Mouse (Mus musculus) liver, embryonic 11.5 days (tissue): ENCODE measurements around the gene Slc20a1. TPM values are rescaled to one million over a fixed set of nuclear protein-coding genes. Genes with fewer than 3 reads are reported as not detected.

Experiments
- ATAC-seq: fragments of 200-750 bp; cut with Nextera tagmentation; replicated peaks from 2 replicates; pipeline ENCODE4 v1.8.0; 2017; ENCODE audit warnings: moderate number of reproducible peaks, mild to moderate bottlenecking, moderate TSS enrichment, moderate library complexity; ENCODE audit not compliant: low FRiP score
- DNase-seq: peaks from one replicate; pipeline ENCODE4 v3.0.0-alpha.2; 2017; ENCODE audit warnings: low spot score
- H3K27ac ChIP-seq: fragments of 300-500 bp; sonication (generic); 2 replicates; pipeline ENCODE4 v1.5.1; 2014; ENCODE audit warnings: mild to moderate bottlenecking, low read depth, low read length, control low read depth
- H3K27me3 ChIP-seq: fragments of 300-500 bp; sonication (generic); replicated peaks from 2 replicates; pipeline ENCODE4 v1.6.1; 2014; ENCODE audit warnings: low read length, mixed read lengths; ENCODE audit not compliant: control insufficient read depth, insufficient read depth
- H3K36me3 ChIP-seq: fragments of 300-500 bp; sonication (generic); 2 replicates; pipeline ENCODE4 v1.6.1; 2014; ENCODE audit warnings: mild to moderate bottlenecking, low read length, moderate library complexity, mixed read lengths; ENCODE audit not compliant: control insufficient read depth, insufficient read depth
- H3K4me1 ChIP-seq: fragments of 300-500 bp; sonication (generic); replicated peaks from 2 replicates; pipeline ENCODE4 v1.6.1; 2014; ENCODE audit warnings: low read length, mixed read lengths; ENCODE audit not compliant: control insufficient read depth, insufficient read depth
- H3K4me2 ChIP-seq: fragments of 300-500 bp; sonication (generic); 2 replicates; pipeline ENCODE4 v1.6.1; 2014; ENCODE audit warnings: mild to moderate bottlenecking, control low read depth, moderate library complexity
- H3K4me3 ChIP-seq: fragments of 300-500 bp; sonication (generic); 2 replicates; pipeline ENCODE4 v1.5.1; 2014; ENCODE audit warnings: low read depth, low read length, control low read depth
- H3K9ac ChIP-seq: fragments of 300-500 bp; sonication (generic); 2 replicates; pipeline ENCODE4 v1.6.1; 2014; ENCODE audit warnings: low read depth, low read length, control low read depth
- H3K9me3 ChIP-seq: fragments of 300-500 bp; sonication (generic); 2 replicates; pipeline ENCODE4 v1.6.1; 2016; ENCODE audit warnings: low read length, inconsistent platforms, mixed read lengths; ENCODE audit not compliant: control insufficient read depth
- WGBS: fragments of 180-500 bp; shearing (Covaris S2); extraction: QIAGEN DNeasy Blood & Tissue Kit; methylation state at CpG from one replicate; pipeline ENCODE4 v1.1.7; 2014; 5-methylcytosine and 5-hydroxymethylcytosine counted together
- polyA plus RNA-seq: library from polyadenylated mRNA; unstranded; fragments of >200 nt; fragmentation: Nextera tagmentation; extraction: Ambion mirVana; gene quantifications from 2 replicates; pipeline ENCODE4 v1.2.1, GENCODE M21; 2014

Slc20a1 gene
- polyA plus RNA-seq, 1 experiment from 2014 or later, result 71.8 TPM

DNA sequence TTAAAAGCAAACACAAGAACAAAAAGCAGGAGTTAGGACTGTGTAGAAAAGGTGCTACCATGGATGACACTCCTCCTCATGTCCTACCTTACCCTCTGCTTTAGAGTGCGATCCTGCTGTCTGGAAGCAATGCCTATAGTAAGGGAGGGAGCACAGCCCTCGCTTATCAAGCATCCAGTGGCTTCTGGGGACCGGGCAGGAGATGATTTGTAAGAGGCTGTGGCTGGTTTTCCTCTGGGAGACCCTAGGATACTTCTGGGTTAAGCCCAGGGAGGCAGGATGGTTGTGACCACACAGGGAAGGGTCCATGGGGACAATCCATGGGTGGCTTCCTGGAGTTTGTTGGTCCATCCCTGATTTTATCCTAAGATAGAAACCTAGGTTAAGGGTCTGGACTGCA lies 62.1 kb downstream of the Slc20a1 start:
- no peak overlapping the region for H3K4me3 ChIP-seq
- ATAC-seq, result no peak
- H3K27ac ChIP-seq, result no peak overlapping the region
- 57% methylated on average over 3 of the region's 3 CpGs for WGBS
- H3K9ac ChIP-seq, result no peak overlapping the region
- H3K36me3 ChIP-seq, result no peaks in the 10 kb centered on the region
- H3K4me1 ChIP-seq, result no peaks in the 10 kb centered on the region
- no peak overlapping the region for H3K4me2 ChIP-seq
- DNase-seq, result no peak
- no peaks in the 10 kb centered on the region for H3K9me3 ChIP-seq
- 0 out of 2 replicates have a peak, but pooled peaks cover 2% of the 10 kb centered on the region for H3K27me3 ChIP-seq

Other genes starting within 250 kb of the Slc20a1 start
- 0.84 and 1.3 TPM in 2 replicates for gene Zc3h6, start 231.4 kb upstream of the Slc20a1 start, polyA plus RNA-seq
- 7.5 and 8.7 TPM in 2 replicates for gene Gm10762, start 231.0 kb upstream of the Slc20a1 start, polyA plus RNA-seq
- gene Vinac1, start 150.6 kb upstream of the Slc20a1 start, polyA plus RNA-seq, result 0.05 and 0.06 TPM in 2 replicates
- gene Ttl, start 132.8 kb upstream of the Slc20a1 start, polyA plus RNA-seq, result 5.2 and 6.1 TPM in 2 replicates
- gene Polr1b, start 97.8 kb upstream of the Slc20a1 start, polyA plus RNA-seq, result 52.5 and 52.7 TPM in 2 replicates
- gene Chchd5, start 69.1 kb upstream of the Slc20a1 start, polyA plus RNA-seq, result 18.6 and 19.5 TPM in 2 replicates
- 55.1 and 63.7 TPM in 2 replicates for gene Ckap2l, start 98.4 kb downstream of the Slc20a1 start, polyA plus RNA-seq
- 2.2 and 2.5 TPM in 2 replicates for gene Il1a, start 111.2 kb downstream of the Slc20a1 start, polyA plus RNA-seq
- gene Il1b, start 172.4 kb downstream of the Slc20a1 start, polyA plus RNA-seq, result 0.25 and 0.66 TPM in 2 replicates